Mouse (Mus musculus) forebrain, postnatal 0 days (tissue): ENCODE data around the gene Cnnm1. TPM values are rescaled to one million over a fixed set of nuclear protein-coding genes. Genes with fewer than 3 reads are reported as not detected.

Source experiments
- ATAC-seq: fragments of 200-750 bp; cut with Nextera tagmentation; 2 replicates; pipeline ENCODE4 v1.8.0; 2017; ENCODE audit warnings: mild to moderate bottlenecking, moderate library complexity
- DNase-seq: peaks from one replicate; pipeline ENCODE4 v3.0.0-alpha.2; 2015
- H3K27ac ChIP-seq: fragments of 300-500 bp; sonication (generic); 2 replicates; pipeline ENCODE4 v1.5.1; 2014; ENCODE audit warnings: low read depth, mild to moderate bottlenecking, antibody characterized with exemption, low read length, moderate library complexity, mixed read lengths
- H3K27me3 ChIP-seq: fragments of 300-500 bp; sonication (generic); 2 replicates; pipeline ENCODE4 v1.6.1; 2014; ENCODE audit warnings: mild to moderate bottlenecking, low read length, mixed read lengths; ENCODE audit not compliant: insufficient read depth
- H3K36me3 ChIP-seq: fragments of 300-500 bp; sonication (generic); 2 replicates; pipeline ENCODE4 v1.6.1; 2014; ENCODE audit warnings: mild to moderate bottlenecking, moderate library complexity; ENCODE audit not compliant: insufficient read depth
- H3K4me1 ChIP-seq: fragments of 300-500 bp; sonication (generic); 2 replicates; pipeline ENCODE4 v1.6.1; 2014; ENCODE audit warnings: antibody characterized with exemption; ENCODE audit not compliant: insufficient read depth
- H3K4me2 ChIP-seq: fragments of 300-500 bp; sonication (generic); 2 replicates; pipeline ENCODE4 v1.6.1; 2014; ENCODE audit warnings: low read depth, mild to moderate bottlenecking, moderate library complexity
- H3K4me3 ChIP-seq: fragments of 300-500 bp; sonication (generic); 2 replicates; pipeline ENCODE4 v1.5.1; 2014; ENCODE audit warnings: low read depth, low read length, mixed read lengths
- H3K9ac ChIP-seq: fragments of 300-500 bp; sonication (generic); 2 replicates; pipeline ENCODE4 v1.6.1; 2014; ENCODE audit warnings: mild to moderate bottlenecking
- H3K9me3 ChIP-seq: fragments of 300-500 bp; sonication (generic); 2 replicates; pipeline ENCODE4 v1.6.1; 2016; ENCODE audit warnings: low read length
- CTCF ChIP-seq: sonication (generic); IDR thresholded peaks from 2 replicates; pipeline ENCODE4 v1.5.1; 2016; ENCODE audit warnings: antibody characterized with exemption, control low read depth, low read depth
- WGBS: fragments of 180-500 bp; shearing (Covaris S2); extraction: QIAGEN DNeasy Blood & Tissue Kit; methylation state at CpG from one replicate; pipeline ENCODE4 v1.1.7; 2014; 5-methylcytosine and 5-hydroxymethylcytosine counted together
- polyA plus RNA-seq: library from polyadenylated mRNA; unstranded; fragments of >200 nt; fragmentation: Nextera tagmentation; extraction: Ambion mirVana; gene quantifications from 2 replicates; pipeline ENCODE4 v1.2.1, GENCODE M21; 2015
- total RNA-seq: library from RNA; depleted of rRNA; stranded (reverse); fragments of >200 nt; gene quantifications from 2 replicates; pipeline ENCODE4 v1.2.3, GENCODE M21; 2014

The Cnnm1 gene
- total and polyA plus RNA-seq, 2 experiments from 2014 or later, result 2.1 to 7.6 TPM

DNA sequence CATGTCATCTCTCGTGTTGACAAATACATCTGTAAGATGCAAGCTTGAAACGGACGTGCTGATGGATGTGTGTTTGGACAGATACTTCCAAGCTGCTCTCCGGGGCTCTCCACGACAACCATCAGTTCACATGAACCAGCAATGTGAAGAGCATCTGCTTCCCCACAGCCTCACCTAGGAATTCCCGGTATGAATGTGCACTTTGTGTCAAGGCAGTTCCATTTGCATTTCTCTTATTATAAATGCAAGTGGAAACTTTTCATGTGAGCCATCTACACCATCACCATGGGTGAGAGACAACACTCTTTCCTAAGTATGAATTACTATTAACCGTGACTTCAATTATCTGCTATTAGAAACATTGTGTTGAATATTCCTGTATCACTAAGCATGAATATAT is 77.6 kb downstream of the Cnnm1 start:
- TF ChIP-seq CTCF, result no peak
- Histone ChIP-seq H3K4me3 (no peak overlapping the region), H3K27ac (no peak overlapping the region), H3K4me2 (no peak overlapping the region), H3K9me3 (no peaks in the 10 kb centered on the region), H3K9ac (no peak overlapping the region), H3K4me1 (peaks cover 4% of the 10 kb centered on the region; the same call in 1 of the 2 replicates), H3K27me3 (no peaks in the 10 kb centered on the region), H3K36me3 (peaks cover 8% of the 10 kb centered on the region; the same call in 1 of the 2 replicates)
- 47% methylated on average over 7 of the region's 7 CpGs for WGBS
- ATAC-seq, result no peak
- DNase-seq, result no peak

DNA sequence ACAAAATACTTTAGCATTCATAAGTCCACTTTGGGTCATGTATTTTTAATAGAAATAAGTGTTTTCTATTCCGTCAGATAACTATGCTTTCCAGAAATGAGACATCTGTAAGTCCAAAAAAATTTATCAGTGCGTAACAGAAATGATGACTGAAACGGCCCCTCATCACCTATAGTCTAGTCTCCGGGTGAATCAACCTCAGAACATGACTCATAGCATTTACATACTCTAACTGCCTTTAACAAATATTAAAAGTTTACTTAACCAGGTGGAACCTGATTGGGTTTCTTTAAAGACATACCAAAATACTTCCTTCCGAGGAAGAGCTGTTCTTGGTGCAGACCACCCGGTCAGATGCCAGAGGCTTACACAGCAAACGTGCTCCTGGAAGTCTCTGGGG is 78.0 kb downstream of the Cnnm1 start:
- H3K4me1 ChIP-seq, result peaks cover 4% of the 10 kb centered on the region; the same call in 1 of the 2 replicates
- no peak overlapping the region for H3K4me2 ChIP-seq
- no peak for DNase-seq
- 84% methylated on average over 7 of the region's 7 CpGs for WGBS
- H3K27me3 ChIP-seq, result no peaks in the 10 kb centered on the region
- H3K27ac ChIP-seq, result no peak overlapping the region
- no peaks in the 10 kb centered on the region for H3K9me3 ChIP-seq
- no peak overlapping the region for H3K9ac ChIP-seq
- no peak for ATAC-seq
- H3K36me3 ChIP-seq, result peaks cover 8% of the 10 kb centered on the region; the same call in 1 of the 2 replicates
- H3K4me3 ChIP-seq, result no peak overlapping the region
- no peak for TF ChIP-seq CTCF

DNA sequence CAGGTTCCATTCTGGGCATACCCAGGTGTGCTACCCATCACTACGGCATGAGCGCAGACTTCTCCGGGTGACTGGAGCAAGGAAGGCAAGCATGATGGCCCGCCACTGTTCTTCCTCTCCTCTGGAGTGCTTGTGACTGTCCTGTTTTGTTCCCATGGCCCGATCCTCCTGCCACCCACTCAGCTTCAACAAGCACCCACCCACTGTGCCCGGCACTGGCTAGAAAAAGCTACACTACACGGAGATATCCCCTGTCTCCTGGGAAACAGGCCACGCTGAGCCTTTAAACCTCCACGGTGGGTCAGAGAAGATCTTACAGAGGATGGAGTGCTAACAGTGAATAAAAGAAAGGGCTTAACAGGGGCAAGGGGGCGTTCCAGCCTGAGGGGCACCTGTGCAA is 79.0 kb downstream of the Cnnm1 start:
- Histone ChIP-seq H3K4me3 (no peak overlapping the region), H3K9me3 (no peaks in the 10 kb centered on the region), H3K4me1 (peaks cover 10% of the 10 kb centered on the region; the same call in 1 of the 2 replicates), H3K27ac (no peak overlapping the region), H3K9ac (no peak overlapping the region), H3K4me2 (no peak overlapping the region), H3K36me3 (peaks cover 8% of the 10 kb centered on the region; the same call in 1 of the 2 replicates), H3K27me3 (no peaks in the 10 kb centered on the region)
- no peak for TF ChIP-seq CTCF
- ATAC-seq, result no peak
- DNase-seq, result no peak
- 82% methylated on average over 10 of the region's 10 CpGs for WGBS

DNA sequence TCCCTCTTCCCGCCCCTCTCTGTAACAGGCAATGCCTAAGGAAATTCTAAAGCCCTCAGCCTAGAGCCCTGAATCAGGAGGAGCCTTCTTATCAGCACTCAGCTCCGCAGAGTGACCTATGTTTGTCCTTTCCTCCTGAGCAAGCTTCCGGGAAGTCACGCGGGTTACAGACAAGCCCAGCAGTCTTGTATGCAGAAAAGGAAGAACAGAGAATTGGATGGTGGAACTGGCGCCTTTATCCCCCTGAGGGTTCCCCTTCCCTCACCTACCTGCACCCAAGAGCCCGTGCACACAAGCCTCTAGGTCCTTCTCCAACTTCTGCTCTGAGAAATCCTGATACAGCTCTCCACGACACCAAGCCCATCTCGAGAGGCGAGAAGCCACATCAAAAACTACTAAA is 80.2 kb downstream of the Cnnm1 start:
- Histone ChIP-seq H3K27me3 (no peaks in the 10 kb centered on the region), H3K9me3 (no peaks in the 10 kb centered on the region), H3K4me2 (no peak overlapping the region), H3K27ac (no peak overlapping the region), H3K9ac (no peak overlapping the region), H3K4me1 (peaks cover 15% of the 10 kb centered on the region), H3K4me3 (no peak overlapping the region), H3K36me3 (no peaks in the 10 kb centered on the region)
- DNase-seq (no peak), ATAC-seq (no peak)
- TF ChIP-seq CTCF, result no peak
- WGBS, result 76% methylated on average over 9 of the region's 10 CpGs

DNA sequence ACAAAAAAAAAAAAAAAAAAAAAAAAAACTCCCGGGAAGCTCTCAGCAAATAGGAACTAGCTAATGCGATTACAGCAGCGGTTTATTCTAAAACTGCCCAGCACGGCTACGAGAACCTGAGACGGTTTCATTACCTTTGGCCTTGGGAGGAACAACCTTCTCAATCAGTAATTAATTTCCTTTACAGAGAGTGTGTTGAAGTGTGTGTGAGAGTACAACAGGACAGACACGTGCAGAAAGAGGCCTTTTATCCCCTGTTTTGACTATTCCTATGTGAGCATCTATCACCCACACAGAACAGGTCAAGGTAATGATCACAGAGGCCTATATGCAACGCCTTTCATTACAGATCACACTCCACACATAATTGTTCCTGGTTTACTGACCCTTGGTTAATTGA is 81.1 kb downstream of the Cnnm1 start:
- WGBS, result 12% methylated on average over 8 of the region's 8 CpGs
- Histone ChIP-seq H3K27ac (no peak overlapping the region), H3K4me3 (no peak overlapping the region; the same call in 1 of the 2 replicates), H3K36me3 (no peaks in the 10 kb centered on the region), H3K4me2 (peak overlapping the region; percentile 20), H3K4me1 (peaks cover 17% of the 10 kb centered on the region), H3K9me3 (no peaks in the 10 kb centered on the region), H3K9ac (peak overlapping the region; percentile 22), H3K27me3 (no peaks in the 10 kb centered on the region)
- ATAC-seq (no peak), DNase-seq (no peak)
- TF ChIP-seq CTCF, result no peak

DNA sequence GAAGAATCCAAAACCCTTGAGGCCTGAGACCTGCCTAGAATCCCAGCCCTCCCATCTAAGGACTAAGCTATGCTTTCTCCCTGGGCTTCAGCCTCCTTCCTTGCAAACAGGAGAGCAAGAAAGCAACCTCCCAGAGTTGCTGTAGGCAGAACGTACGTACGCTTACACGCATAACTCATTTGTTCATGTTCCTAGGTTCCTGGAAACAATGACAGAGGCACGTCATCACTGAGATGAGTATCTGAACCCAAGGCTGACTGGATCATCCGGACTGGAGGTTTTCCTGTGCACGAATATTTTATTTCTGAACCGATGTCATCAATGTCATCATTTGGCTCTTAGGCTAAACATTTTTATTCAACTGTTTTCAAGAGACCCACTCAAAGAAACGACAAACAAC is 81.8 kb downstream of the Cnnm1 start:
- Histone ChIP-seq H3K4me2 (peak overlapping the region; percentile 20), H3K36me3 (no peaks in the 10 kb centered on the region), H3K9me3 (no peaks in the 10 kb centered on the region), H3K27me3 (no peaks in the 10 kb centered on the region), H3K9ac (peak overlapping the region; percentile 22; the same call in 1 of the 2 replicates), H3K4me3 (no peak overlapping the region), H3K27ac (no peak overlapping the region), H3K4me1 (peaks cover 17% of the 10 kb centered on the region)
- WGBS, result 71% methylated on average over 9 of the region's 9 CpGs
- TF ChIP-seq CTCF, result no peak
- DNase-seq, result no peak
- no peak for ATAC-seq

DNA sequence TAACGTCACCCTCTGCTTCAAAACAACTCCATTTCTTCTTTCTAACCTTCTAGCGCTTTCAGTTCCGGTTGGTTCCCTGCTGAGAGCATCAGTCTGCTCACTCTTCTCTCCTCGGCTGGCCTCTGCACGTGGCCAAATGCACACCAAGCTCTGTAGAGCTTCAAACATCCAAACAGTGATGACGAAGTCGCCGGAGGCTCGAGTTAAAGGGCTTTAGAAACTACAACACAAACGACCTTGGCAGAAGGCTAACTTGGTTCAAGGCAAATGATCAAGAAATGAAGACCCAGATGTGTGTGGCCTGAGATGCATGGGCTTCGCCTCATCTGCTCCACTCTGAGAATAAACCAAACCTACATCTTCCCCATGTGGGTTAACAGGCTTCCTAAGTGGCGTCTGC is 83.3 kb downstream of the Cnnm1 start:
- no peaks in the 10 kb centered on the region for H3K9me3 ChIP-seq
- no peaks in the 10 kb centered on the region for H3K36me3 ChIP-seq
- H3K4me3 ChIP-seq, result peak overlapping the region; percentile 78
- no peaks in the 10 kb centered on the region for H3K27me3 ChIP-seq
- no peak overlapping the region for H3K27ac ChIP-seq
- H3K9ac ChIP-seq, result peak overlapping the region; percentile 66
- TF ChIP-seq CTCF, result no peak
- peak; percentile 46 for DNase-seq
- H3K4me2 ChIP-seq, result peak overlapping the region; percentile 91
- ATAC-seq, result no peak
- WGBS, result 8% methylated on average over 12 of the region's 12 CpGs
- H3K4me1 ChIP-seq, result peaks cover 17% of the 10 kb centered on the region
